Mouse (Mus musculus) right cerebral cortex, adult 18-20 months (tissue): ENCODE data around the gene Vmn1r171.
"Not testable (repeated sequence)": the region's sequence is repeated elsewhere in the genome, so short reads cannot be mapped to it uniquely, and the experiment has no call there.

Experiments
- DNase-seq: peaks from one replicate; pipeline ENCODE4 v3.0.0; 2022; ENCODE audit warnings: mixed read lengths

Gene Vmn1r171

GRCm38 (mm10) chr7:23630422-23630821 lies at the start of gene Vmn1r171:
Gene Vmn1r171 (plus strand): TSS chr7:23630722.
- no peak for DNase-seq

- not testable (repeated sequence) for DNase-seq
These were observed 24.6 kb upstream of the Vmn1r171 start, which contains the start of gene Vmn1r170 for GRCm38 (mm10) chr7:23605875-23606274. Gene Vmn1r170 (plus strand): TSS chr7:23606175.

- DNase-seq: no peak
These were observed 27.5 kb downstream of the Vmn1r171 start, which contains the start of gene Vmn1r172 for GRCm38 (mm10) chr7:23658016-23658415. Gene Vmn1r172 (plus strand): TSS chr7:23658316.
